Mouse (Mus musculus): ENCODE measurements around the gene Gucy2g. TPM values are rescaled to one million over a fixed set of nuclear protein-coding genes. Genes with fewer than 3 reads are reported as not detected.
A peak's percentile ranks its signal among the peaks of the same experiment; 100 is the strongest.

The Gucy2g gene
- polyA plus RNA-seq, 1 experiment, result not detected

DNA sequence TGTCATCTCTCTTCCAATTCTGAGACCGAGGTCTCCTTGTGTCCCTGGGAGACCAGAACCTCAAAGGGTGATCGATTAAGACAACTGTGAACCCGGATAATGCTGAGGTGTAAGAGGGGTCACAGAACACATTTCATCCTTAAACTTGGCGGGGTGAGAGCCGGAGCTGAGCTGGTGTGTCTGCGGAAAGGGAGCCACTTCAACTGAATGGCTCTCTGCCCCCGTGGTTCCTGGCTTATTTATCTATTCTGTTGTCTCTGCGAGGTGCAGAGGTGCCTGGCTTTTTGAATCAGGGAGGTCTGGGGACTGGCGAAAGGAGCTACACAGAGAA is 12.2 kb upstream of the Gucy2g start:
- Histone ChIP-seq H3K27me3 (ENCODE audit: control insufficient read depth) (no peaks in the 10 kb centered on the region), H3K36me3 (ENCODE audit: control insufficient read depth) (peaks cover 19% of the 10 kb centered on the region), H3K4me1 (ENCODE audit: control insufficient read depth) (peaks cover 81% of the 10 kb centered on the region), H3K4me3 (replicated peaks) (peak overlapping the region; percentile 68), H3K9me3 (ENCODE audit: control insufficient read depth, low read length) (no peaks in the 10 kb centered on the region)
- TF ChIP-seq TAL1 (IDR thresholded peaks at IDR 0.05; ENCODE audit: low read length) (no peak), GATA1 (IDR thresholded peaks at IDR 0.05; ENCODE audit: low read length) (no peak)

DNA sequence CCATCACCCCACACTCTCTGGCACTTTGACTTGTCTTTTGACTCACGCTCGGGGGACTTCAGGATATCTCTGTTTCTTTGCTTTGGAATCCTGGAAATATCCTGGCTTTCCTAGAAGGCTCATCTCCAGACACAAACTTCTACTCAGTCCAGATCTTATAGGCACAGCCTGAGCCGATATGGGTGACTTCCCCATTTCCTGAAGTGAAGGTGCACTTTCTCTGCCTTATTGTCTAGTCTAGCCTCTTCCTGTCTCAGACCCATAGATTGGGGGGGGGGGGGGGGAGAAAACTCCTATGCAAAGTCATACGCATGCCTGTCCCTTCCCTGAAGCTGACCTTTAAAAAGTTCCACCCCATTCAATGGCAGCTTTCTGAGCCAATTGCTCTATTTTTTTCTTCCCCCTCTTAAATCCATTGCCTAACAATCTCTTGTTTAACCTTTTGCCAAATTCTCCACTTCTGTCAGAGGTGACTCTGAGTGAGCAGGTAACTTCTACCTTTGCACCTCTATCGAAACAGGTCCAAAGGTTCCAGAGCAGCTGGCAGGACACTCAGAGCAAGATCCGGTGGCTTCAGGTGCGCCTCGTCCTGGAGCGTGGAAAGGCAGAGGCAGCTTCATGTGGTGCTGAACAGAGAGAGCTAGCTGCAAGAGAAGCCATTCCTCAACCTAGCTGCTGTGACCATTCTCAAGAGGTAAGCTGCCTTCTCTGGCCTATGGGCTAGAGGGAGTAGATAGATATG is 10.5 kb upstream of the Gucy2g start, which contains the start of gene Acsl5:
Acsl5 (plus strand) TSS at position 556 of the 742 bp plus-strand sequence.
- no peak for TF ChIP-seq GATA1 (IDR thresholded peaks at IDR 0.05; ENCODE audit: low read length)
- TF ChIP-seq TAL1 (IDR thresholded peaks at IDR 0.05; ENCODE audit: low read length), result no peak
- Histone ChIP-seq H3K4me3 (replicated peaks) (no peak within 1 kb of the TSS), H3K4me1 (ENCODE audit: control insufficient read depth) (peaks cover 77% of the 10 kb centered on the region)

DNA sequence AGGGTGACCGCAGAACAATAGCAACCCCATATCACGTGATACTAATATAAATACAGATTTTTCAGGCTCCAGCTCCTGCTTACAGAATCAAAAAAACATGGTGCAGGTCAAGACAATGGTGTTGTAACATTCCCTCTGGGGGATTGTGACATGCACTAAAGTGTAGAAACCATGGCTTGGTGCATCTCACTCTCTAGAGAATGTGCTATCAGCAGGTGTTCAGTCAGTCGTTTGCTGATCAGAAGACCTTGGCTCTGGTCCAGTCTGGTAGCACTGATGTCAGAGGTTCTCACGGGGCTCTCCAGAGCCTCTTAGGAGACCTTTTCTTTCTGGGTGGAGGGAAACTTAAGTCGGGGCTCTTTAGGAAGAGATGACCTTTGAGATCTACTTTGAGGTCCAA is 9.4 kb upstream of the Gucy2g start:
- no peaks in the 10 kb centered on the region for H3K9me3 ChIP-seq (ENCODE audit: control insufficient read depth, low read length)
- H3K4me1 ChIP-seq (ENCODE audit: control insufficient read depth), result peaks cover 76% of the 10 kb centered on the region
- no peak for TF ChIP-seq TAL1 (IDR thresholded peaks at IDR 0.05; ENCODE audit: low read length)
- no peak for TF ChIP-seq GATA1 (IDR thresholded peaks at IDR 0.05; ENCODE audit: low read length)

More for the DNA sequence above, 10.5 kb upstream of the Gucy2g start, which contains the start of gene Acsl5:
- peaks cover 5% of the 10 kb centered on the region for H3K36me3 ChIP-seq (ENCODE audit: control insufficient read depth)
- no peaks in the 10 kb centered on the region for H3K9me3 ChIP-seq (ENCODE audit: control insufficient read depth, low read length)
- H3K27me3 ChIP-seq (ENCODE audit: control insufficient read depth), result no peaks in the 10 kb centered on the region

DNA sequence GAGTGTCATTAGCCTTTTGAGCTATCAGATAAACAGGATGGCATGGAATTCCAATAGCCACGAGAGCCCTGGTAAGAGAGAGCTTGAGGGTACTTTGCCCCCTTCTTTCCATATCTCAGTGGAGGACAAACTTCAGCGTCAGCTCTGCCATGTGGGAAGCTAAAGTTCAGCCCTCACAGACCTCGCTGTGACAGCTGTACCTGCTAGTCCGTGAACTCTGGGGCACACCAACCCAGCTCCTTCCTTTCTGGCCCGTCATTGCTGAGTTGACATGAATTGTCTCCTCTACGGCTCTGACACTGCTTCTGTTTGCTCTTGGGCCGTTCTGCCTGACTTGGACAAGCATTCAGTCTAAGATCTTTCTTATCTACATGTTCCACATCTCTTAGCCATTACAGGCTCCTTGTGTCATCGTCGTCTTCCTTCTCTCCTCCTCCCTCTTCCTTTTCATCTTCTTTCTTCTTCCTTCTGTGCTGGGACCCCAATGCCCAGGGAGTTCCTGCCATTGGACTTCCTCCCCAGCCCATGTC is 7.0 kb upstream of the Gucy2g start:
- Histone ChIP-seq H3K9me3 (ENCODE audit: control insufficient read depth, low read length) (no peaks in the 10 kb centered on the region), H3K4me3 (replicated peaks) (no peak overlapping the region), H3K4me1 (ENCODE audit: control insufficient read depth) (peaks cover 66% of the 10 kb centered on the region), H3K27me3 (ENCODE audit: control insufficient read depth) (no peaks in the 10 kb centered on the region), H3K36me3 (ENCODE audit: control insufficient read depth) (no peaks in the 10 kb centered on the region)
- TF ChIP-seq TAL1 (IDR thresholded peaks at IDR 0.05; ENCODE audit: low read length) (0 out of 3 replicates have a peak, but pooled peaks have one; percentile 4), GATA1 (IDR thresholded peaks at IDR 0.05; ENCODE audit: low read length) (no peak)

More for the DNA sequence above, 9.4 kb upstream of the Gucy2g start:
- H3K36me3 ChIP-seq (ENCODE audit: control insufficient read depth), result no peaks in the 10 kb centered on the region
- no peak overlapping the region for H3K4me3 ChIP-seq (replicated peaks)
- no peaks in the 10 kb centered on the region for H3K27me3 ChIP-seq (ENCODE audit: control insufficient read depth)

DNA sequence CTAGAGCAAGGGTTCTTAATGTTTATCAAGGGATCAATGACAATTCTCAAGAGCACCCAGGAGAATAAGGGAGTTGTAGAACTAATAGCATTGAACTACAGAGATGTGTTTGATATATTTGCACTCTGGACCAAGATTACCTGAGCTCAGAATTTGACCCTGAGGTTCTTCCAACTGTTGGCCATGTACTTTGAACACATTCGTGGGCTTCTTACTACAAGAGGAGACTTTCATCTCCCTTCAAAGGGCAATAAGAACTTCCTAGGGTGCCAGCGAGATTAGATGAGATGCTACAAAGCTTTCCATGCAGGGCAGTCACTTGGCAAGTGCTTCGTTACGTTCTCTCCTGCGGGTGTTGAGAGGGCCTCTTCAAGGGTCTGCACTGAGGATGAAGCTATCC is 6.5 kb upstream of the Gucy2g start:
- no peak overlapping the region for H3K4me3 ChIP-seq (replicated peaks)
- H3K36me3 ChIP-seq (ENCODE audit: control insufficient read depth), result no peaks in the 10 kb centered on the region
- no peaks in the 10 kb centered on the region for H3K9me3 ChIP-seq (ENCODE audit: control insufficient read depth, low read length)
- no peaks in the 10 kb centered on the region for H3K27me3 ChIP-seq (ENCODE audit: control insufficient read depth)
- peaks cover 62% of the 10 kb centered on the region for H3K4me1 ChIP-seq (ENCODE audit: control insufficient read depth)
- TF ChIP-seq GATA1 (IDR thresholded peaks at IDR 0.05; ENCODE audit: low read length), result no peak
- TF ChIP-seq TAL1 (IDR thresholded peaks at IDR 0.05; ENCODE audit: low read length), result no peak

DNA sequence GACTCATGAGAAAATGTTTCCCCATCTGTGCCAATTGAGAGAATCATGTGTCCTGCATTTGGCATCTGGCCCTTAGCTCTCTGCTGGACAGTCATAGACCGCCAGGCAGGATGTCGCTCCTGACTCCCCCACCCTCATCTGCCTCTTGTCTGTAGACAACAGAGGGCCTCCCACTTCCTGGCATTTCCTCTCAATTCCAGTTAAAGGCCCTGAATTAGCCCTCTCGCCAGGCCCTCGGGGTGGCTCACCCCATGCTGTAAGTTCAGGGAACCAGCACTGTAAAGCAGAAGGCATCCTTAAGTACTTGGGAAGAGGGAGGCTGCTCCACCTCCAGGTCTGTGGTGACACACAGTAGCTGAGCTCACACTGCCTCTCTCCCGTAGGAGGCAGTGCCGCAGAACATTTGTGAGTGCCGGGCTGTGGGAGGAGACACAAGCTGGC is 3.8 kb upstream of the Gucy2g start:
- Histone ChIP-seq H3K36me3 (ENCODE audit: control insufficient read depth) (no peaks in the 10 kb centered on the region), H3K4me3 (replicated peaks) (no peak overlapping the region)

DNA sequence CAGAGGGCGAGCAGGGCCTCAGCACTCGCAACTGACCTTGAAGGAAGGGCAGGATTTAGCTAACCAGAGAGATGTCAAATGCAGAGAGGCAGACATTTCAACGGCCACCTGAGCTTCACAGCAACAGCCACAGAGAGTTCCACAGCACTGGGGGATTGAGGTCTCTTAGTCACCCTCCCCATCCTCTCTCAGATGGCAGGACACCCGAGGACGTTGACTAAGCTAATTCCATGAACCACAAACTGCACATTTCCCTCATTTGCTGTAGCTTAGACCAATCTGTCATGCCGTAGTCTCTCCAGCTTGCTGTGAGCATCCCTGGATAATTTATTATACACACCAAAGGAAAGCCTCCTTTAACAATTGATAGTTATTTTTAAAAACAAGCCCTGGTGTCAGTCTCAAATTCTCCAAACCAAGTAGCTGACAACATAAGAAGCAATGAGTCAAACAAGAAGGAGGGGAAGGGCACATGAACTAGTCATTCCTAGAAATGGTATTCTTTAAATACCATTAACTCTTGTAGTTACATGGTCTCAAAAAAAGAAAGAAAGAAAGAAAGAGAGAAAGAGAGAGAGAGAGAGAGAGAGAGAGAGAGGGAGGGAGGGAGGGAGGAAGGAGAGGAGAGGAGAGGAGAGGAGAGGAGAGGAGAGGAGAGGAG is 1.1 kb downstream of the Gucy2g start:
- no peak overlapping the region for H3K4me3 ChIP-seq (replicated peaks)
- no peaks in the 10 kb centered on the region for H3K36me3 ChIP-seq (ENCODE audit: control insufficient read depth)
- no peaks in the 10 kb centered on the region for H3K9me3 ChIP-seq (ENCODE audit: control insufficient read depth, low read length)
- TF ChIP-seq TAL1 (IDR thresholded peaks at IDR 0.05; ENCODE audit: low read length), result no peak
- TF ChIP-seq GATA1 (IDR thresholded peaks at IDR 0.05; ENCODE audit: low read length), result no peak
- H3K4me1 ChIP-seq (ENCODE audit: control insufficient read depth), result peaks cover 8% of the 10 kb centered on the region
- peaks cover 5% of the 10 kb centered on the region for H3K27me3 ChIP-seq (ENCODE audit: control insufficient read depth)

More for the DNA sequence above, 3.8 kb upstream of the Gucy2g start:
- peaks cover 3% of the 10 kb centered on the region for H3K27me3 ChIP-seq (ENCODE audit: control insufficient read depth)
- TF ChIP-seq GATA1 (IDR thresholded peaks at IDR 0.05; ENCODE audit: low read length) (no peak), TAL1 (IDR thresholded peaks at IDR 0.05; ENCODE audit: low read length) (no peak)
- no peaks in the 10 kb centered on the region for H3K9me3 ChIP-seq (ENCODE audit: control insufficient read depth, low read length)
- H3K4me1 ChIP-seq (ENCODE audit: control insufficient read depth), result peaks cover 40% of the 10 kb centered on the region

DNA sequence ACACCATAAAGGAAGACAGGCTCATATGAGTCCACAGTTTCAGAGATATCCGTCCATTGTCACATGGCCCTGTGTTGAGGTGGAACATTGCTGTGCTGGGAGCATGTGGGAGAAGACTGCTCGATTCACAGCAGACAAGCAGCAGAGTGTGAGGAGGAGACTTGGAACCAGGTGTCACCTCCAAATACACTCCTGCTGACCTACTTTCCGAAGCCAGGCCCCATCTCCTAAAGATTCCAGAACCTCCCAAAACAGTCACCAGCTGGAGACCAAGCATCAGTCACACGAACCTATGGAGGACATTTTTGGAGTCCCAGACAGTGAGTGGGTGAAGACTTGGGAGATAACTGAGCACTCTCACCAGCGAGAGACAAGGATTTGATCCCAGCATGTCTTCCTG is 4.5 kb downstream of the Gucy2g start:
- Histone ChIP-seq H3K4me3 (replicated peaks) (no peak overlapping the region), H3K27me3 (ENCODE audit: control insufficient read depth) (peaks cover 5% of the 10 kb centered on the region), H3K9me3 (ENCODE audit: control insufficient read depth, low read length) (no peaks in the 10 kb centered on the region), H3K4me1 (ENCODE audit: control insufficient read depth) (peaks cover 18% of the 10 kb centered on the region), H3K36me3 (ENCODE audit: control insufficient read depth) (no peaks in the 10 kb centered on the region)
- no peak for TF ChIP-seq TAL1 (IDR thresholded peaks at IDR 0.05; ENCODE audit: low read length)
- TF ChIP-seq GATA1 (IDR thresholded peaks at IDR 0.05; ENCODE audit: low read length), result no peak

DNA sequence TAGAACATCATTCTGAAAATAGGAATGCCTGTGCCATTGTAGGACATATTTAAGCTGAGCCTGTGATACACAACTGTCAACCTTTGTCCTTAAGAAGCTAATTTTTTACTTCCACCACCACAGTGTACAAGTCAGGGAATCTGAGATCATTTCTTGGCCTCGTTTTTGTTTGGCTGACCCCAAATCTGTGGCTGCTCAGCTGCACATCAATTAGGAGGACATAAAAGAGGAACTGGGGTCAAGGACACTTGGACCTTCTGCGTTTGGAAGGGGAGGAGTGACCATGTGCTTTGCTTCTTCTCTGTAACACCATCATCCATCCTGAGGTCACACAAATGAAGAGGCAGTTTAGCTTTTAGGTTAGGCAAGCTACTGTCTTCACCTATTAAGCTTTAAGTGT is 5.0 kb downstream of the Gucy2g start:
- Histone ChIP-seq H3K9me3 (ENCODE audit: control insufficient read depth, low read length) (no peaks in the 10 kb centered on the region), H3K36me3 (ENCODE audit: control insufficient read depth) (no peaks in the 10 kb centered on the region), H3K27me3 (ENCODE audit: control insufficient read depth) (peaks cover 5% of the 10 kb centered on the region), H3K4me3 (replicated peaks) (no peak overlapping the region), H3K4me1 (ENCODE audit: control insufficient read depth) (peaks cover 22% of the 10 kb centered on the region)
- TF ChIP-seq TAL1 (IDR thresholded peaks at IDR 0.05; ENCODE audit: low read length) (no peak), GATA1 (IDR thresholded peaks at IDR 0.05; ENCODE audit: low read length) (no peak)

All from erythroblast, embryonic 14.5 days (primary cell).